17 mouse cellular contexts compared by ENCODE assay signal in the genomic region with DNA sequence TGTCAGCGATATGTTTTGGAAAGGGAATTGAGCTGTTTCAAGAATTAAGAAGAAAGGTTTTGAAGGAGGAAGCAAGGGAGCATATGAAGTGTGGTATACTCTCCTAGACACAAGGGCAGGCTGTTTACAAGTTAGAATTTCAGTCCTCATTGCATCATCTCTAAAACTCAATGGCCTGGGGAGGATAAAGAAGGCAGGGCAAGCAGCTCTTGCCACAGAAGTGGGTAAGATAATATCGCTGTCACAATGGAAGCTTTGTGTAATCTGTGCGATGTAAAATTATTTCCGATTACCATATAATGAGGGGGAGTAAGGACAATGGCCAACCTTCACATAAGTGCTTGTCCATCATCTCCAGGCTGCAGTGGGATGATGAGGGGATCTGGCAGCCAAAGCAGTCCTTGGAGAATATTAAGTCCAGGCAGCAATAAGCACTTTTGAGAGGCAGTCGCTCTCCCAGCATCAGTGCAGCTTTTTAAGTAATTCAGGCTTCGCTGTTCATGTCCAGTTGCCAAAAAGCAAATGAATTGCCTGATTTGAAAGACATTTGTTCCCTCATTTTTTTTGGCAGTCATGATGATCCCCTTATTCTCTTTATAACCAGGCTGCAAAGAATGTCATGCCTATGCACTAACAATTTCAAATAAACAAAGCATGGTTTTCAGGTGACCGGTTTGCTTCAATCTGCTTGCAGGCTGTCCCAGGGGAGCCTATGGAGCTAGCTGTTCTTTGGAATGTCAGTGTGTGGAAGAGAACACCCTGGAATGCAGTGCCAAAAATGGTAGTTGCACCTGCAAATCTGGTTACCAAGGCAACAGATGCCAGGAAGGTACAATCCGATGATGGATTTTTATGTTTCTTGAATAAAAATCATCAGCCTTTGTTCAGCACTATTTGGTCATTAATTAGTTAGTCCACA.
DNase-seq lines count a peak whose midpoint lies in the region; ATAC-seq lines count a peak whose summit lies in the region.
"Had no signal": no experiment of that assay in that cellular context is flagged by ENCODE, and none has a peak within 500 bp of the region (broad histone marks: within the 10 kb centered on the region; RNA-seq: fewer than 3 reads in every experiment).

No protein-coding gene starts in this region.

- 0 out of 2 replicates have a peak, but pooled peaks have one; percentile 23 for ATAC-seq in frontal cortex, adult (ENCODE audit: low TSS enrichment)
- no peak for ATAC-seq in monocyte, adult 5-6 weeks (replicated peaks; ENCODE audit: insufficient number of reproducible peaks, low FRiP score, low TSS enrichment, poor library complexity, severe bottlenecking)
- ATAC-seq: intestine, embryonic 16.5 days; liver, postnatal 0 days had no signal

- DNase-seq in frontal cortex, postnatal 10 days (ENCODE audit: low spot score in 2 of 2) = no peak
- peak; percentile 67 for DNase-seq in retina, postnatal 1 day
- no peak for DNase-seq in retina, embryonic 14.5 days (ENCODE audit: low spot score)
- peak; percentile 47 for DNase-seq in forelimb bud, embryonic 11.5 days (ENCODE audit: low read depth, low spot score)
- no peak for DNase-seq in B cell, adult 2 months
- no peak for DNase-seq in thymus, postnatal 36 days
- DNase-seq: cerebellum, adult 9-10 months; gastrocnemius, adult 2 months; heart, adult 18-20 months; kidney, postnatal 14 days; liver, postnatal 0 days; lung, postnatal 36 days; right cerebral cortex, postnatal 25 days; thymus, adult 18-20 months had no signal

Comparison
In these comparisons a context has a peak if more than half of its experiments do, and no peak if none do; other contexts are left out.
1. DNase-seq: peak in retina, postnatal 1 day (single experiment) and forelimb bud, embryonic 11.5 days (single experiment); none in frontal cortex, postnatal 10 days (0 of 2), retina, embryonic 14.5 days (single experiment), B cell, adult 2 months (0 of 2) and thymus, postnatal 36 days (0 of 2).